Mouse (Mus musculus) cerebellum, postnatal 4 days (tissue): Measurements from ENCODE around the gene Bbs9.

Experiments
- DNase-seq, 2 experiments: peaks; one replicate each; pipeline ENCODE4 v3.0.0; 2022; ENCODE audit warnings: low spot score in 2 of 2, mixed read lengths in 1 of 2

The Bbs9 gene

DNA sequence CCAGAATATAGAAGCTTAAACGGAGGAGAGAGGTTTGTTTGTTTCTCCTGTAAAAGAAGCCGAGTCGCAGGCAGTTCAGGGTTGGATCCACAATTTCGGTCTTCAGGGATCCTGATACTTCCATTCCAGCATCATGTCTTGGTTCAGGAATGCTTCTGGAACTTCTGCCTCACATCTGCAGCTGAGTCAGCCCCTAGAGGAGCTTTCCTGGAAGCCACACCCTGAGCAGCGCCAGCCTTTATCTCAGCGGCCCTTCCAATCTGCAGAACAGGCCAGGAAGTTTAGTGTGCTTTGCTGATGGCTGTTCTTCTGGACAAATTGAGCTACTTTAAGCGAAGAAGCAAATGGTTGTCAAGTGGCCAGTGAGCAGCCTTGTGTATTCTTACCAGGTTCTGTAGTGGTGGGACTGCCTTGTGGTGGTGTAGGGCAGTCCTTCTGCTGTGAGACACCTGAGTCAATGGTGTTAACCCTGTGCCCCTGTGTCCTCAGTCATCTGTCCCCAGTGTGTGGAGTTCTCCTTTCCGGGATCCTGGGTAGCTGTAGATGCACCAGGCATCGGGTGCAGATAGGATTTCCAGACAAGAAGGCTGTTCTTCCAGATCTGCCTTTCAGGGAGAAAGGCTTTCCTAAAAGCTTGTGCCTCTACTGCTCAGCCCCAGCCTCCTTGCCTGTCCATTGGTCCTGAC is 157.4 kb downstream of the Bbs9 start:
- DNase-seq = no peak

DNA sequence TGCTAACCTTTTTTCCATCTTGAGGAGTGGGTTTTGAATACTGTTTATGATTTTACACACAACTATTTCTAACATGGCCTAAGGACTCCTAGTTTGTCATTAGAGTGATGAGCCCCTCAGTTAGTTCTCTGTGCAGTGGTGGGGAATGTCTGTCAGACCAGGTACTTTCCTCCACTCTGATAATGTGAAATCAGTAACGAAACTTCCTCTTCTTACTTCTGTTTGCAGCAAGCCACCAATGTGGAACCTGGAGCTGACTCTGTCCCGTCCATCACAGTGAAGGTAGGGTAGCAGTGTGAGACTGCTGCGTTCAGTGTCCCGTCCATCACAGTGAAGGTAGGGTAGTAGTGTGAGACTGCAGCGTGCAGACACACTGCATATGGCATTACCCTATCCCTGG is 163.0 kb downstream of the Bbs9 start:
- DNase-seq = no peak

DNA sequence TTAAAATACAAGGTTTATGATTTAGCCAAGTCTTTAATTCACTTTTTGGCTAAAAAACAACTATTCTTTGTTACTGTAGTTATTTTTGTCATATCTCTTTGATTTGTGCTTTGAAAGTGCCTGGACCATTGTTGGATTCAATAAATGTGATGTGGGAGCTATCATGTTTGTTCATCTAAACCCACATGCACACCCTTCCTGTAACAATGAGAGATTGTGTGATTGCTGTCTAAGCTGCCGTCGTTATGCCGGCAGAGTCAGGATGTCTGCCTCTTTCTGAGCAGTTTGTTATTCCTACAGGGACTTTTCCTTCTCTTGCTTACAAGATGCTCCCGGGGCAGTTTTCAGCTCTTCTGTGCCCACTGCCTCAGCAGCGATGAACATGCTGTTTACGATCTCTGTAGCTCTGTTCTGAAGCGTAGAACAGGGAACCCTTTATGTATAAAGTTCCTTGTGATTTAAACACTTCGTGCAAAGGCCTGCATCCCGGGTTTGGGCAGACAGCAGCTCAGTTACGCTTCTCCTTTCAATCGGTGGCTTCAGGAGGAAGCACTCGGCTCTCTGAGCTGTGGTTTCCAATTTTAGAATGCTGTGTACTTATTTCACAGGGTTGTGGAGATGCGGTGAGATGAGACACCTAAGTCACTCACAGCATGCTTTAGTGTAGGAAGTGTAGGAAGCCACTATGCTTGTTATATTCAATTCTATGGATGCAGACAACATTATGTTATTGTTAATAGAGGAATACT is 165.3 kb downstream of the Bbs9 start:
- DNase-seq = no peak

DNA sequence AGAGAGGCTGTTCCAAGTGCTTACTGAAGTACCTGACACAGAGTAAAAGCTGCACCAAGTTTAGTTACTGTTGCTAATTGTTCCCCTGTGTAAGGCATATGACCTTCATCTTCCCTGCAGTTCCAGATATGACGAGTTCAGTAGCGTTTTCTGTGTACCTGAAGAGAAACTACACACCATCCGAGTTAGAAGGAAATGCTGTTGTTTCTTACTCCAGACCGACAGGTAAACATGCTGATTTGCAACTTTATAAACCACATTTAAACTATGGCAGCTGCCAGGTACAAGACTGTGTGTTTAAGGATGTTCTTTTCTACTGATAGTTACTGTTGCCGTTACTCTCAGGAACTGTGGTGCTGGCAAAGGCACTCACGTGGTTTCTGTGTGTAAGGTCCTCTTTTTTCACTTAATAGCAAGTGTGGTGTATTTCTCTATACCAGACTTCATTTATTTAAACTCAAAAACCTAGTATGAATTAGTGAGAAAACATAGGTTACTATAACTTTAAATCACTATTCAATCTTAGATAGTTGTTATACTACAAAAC is 170.4 kb downstream of the Bbs9 start:
- DNase-seq = no peak

DNA sequence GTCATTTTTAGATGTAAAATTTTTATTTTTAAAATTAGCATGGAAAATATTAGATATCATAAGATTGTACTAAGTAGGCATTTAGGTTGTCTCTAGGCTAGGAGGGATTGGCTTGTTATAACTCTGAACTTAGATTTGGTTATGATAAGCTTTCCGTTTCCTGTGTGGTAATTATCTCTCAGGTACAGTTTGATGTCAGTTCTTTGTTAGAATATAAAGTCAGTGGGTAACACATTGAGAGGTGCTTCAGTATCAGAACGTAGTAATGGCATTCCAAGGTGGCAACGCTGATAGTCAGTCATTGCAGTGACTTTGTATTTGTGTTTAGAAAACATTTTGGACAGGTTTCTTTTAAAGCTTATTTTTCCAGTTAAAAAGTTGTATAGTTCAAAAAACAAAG is 170.9 kb downstream of the Bbs9 start:
- no peak for DNase-seq

- DNase-seq = no peak
Observed at GRCm38 (mm10) chr9:22648163-22648562, 172.6 kb downstream of the Bbs9 start.

GRCm38 (mm10) chr9:22649606-22650005 is 174.1 kb downstream of the Bbs9 start:
- DNase-seq = no peak

DNA sequence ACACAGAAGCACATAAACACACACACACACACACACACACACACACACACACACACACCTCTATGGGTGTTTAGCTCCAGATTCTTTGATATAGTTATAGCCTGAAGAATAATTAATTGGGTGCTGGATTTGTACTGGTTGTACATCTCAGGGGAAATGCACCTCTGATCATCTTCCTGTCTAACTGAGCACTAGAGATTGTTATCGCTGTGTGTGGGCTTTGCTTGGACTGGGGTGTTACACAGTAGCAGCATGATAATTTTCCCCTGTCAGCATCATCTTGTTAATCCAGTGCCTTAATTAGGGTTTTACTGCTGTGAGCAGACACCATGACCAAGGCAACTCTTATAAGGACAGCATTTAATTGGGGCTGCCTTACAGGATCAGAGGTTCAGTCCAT is 175.3 kb downstream of the Bbs9 start:
- DNase-seq = no peak

GRCm38 (mm10) chr9:22651619-22652018 is 176.1 kb downstream of the Bbs9 start:
- DNase-seq = no peak

DNA sequence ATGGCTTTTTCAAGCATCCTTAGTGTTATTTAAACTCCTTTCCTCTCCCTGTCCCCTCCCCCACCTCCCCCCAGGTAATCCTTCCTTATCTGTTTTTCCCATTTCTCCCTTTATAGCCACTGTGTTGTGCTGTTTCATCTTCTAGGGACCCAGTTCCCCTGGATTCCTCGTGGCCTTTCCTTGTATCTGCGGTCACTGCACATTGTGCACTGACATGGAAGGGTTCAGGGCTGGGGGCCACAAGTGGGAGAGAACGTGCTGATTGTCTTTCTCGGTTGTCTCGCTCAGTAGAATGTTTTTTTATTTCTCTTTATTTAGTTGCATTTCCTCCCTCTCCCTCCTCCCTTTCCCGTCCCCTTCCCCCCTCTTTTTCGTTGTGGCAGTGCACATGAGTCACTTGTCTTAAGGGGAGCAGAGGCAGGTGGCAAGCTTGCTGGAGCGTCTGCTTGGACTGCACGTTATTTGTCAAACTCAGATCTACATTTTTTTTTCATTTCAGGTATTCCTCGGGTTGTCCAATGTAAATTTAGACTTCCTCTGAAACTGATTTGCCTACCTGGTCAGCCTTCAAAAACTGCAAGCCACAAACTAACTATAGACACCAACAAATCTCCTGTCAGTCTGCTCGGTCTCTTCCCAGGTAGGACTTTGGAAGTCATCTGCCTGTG is 179.3 kb downstream of the Bbs9 start:
- DNase-seq = no peak

GRCm38 (mm10) chr9:22657216-22657615 is 181.7 kb downstream of the Bbs9 start:
- DNase-seq = no peak

GRCm38 (mm10) chr9:22665155-22665554 is 189.6 kb downstream of the Bbs9 start:
- no peak for DNase-seq

DNA sequence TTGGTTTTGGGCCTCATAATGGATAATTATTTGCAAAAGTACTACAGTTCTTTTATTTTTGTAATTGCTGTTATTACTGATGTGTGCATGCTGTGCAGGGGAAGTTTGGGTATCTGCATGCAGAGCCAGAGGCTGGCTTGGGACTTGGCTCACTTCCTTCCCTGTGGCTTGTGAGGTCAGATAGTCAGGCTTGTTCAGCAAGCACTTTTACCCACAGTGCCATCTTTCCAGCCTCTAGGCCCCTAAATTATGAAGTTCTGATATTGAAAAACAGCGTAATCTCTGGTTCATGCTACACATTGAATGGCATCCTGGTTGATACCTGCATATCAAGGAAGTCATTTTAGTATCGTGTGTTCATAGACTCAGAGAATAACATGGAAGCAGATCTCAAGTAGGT is 197.4 kb downstream of the Bbs9 start:
- DNase-seq = no peak

- no peak for DNase-seq
Observed at GRCm38 (mm10) chr9:22677132-22677829, 201.8 kb downstream of the Bbs9 start.

DNA sequence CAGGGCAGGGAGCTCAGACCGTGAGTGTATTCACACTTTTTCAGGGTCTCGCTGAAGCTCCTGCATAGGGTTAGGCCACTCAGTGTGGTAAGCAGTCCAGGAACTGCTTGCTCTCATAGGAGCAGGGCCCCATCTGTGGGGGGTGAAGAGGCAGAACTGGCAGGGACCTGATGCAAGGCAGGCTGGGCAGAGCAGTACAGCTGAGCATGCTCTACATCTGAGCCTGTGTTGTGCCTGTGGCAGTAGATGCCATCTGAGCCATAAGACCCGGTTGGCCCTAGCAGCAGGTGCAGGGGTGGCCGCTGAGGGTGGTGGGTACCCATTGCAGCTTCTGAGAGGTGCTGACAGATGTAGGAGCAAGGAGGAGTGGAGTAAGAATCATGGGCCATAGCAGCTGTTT is 202.5 kb downstream of the Bbs9 start:
- no peak for DNase-seq

DNA sequence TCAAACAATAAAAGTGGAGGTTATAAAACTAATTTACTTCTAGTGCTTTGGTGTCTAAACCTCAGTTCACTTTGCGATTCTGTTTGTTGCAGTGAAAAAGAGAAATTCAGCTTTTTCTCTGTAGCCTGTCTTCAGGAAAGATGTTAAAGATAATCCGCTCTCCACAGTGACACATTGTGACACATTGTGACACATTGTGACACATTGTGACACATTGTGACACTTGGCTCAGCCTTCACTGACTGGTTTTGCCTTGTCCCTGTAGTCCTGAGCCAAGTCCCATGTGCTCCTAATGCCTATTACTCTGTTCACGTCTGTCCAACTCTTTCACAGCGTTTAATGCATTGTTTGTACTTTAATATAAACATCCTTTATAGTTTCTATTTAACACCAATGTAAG is 203.0 kb downstream of the Bbs9 start:
- DNase-seq = no peak

DNA sequence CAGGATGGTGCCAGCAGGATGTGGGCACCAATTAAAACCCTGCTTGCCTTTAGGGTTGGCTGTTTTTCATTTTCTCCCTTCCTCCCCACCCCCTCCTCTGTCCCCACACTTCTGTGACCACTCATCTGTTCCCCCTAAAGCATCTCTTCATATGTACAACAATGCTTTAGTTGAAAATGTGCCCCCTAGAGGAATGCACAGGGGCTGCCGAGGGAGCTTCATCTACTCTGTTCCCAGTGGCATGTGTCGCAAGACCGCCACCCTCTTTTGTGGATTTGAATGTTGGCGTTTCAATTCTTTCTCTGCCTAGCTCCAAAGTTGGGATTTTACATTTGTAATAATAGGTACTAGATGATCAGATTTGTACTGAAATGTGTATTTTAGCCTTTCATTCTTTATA is 204.0 kb downstream of the Bbs9 start:
- DNase-seq = no peak

- DNase-seq = no peak
Observed at GRCm38 (mm10) chr9:22680031-22680430, 204.5 kb downstream of the Bbs9 start.

DNA sequence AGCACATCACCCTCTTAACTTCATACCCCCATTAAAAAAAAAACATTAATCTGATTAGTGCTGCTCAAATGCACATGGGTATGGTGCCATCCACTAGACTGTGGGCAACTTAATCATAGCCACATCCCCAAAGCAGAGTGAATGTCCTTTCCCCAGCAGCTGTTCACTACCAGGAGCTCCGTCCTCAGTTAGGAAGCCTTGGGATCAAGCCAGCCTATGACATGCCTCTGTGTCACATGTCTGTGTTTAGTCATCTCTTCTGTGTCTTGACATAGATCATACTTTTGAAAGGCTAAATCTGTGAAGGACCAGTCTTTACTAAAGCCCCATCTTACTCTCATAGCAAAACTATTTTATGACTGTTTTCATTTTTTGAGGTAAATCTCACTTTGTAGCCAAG is 205.0 kb downstream of the Bbs9 start:
- no peak for DNase-seq

- no peak for DNase-seq
Observed at GRCm38 (mm10) chr9:22683786-22684185, 208.3 kb downstream of the Bbs9 start.

GRCm38 (mm10) chr9:22686765-22687472 is 211.4 kb downstream of the Bbs9 start:
- no peak for DNase-seq
